Mouse (Mus musculus) telencephalon, adult 2 months (tissue): ENCODE measurements at regions not wholly inside any gene's neighbourhood (a gene's known extent, or its start where the extent isn't known, plus 50 kb on each side); places are given as distances from the start of the nearest gene placed in this dataset.

Experiments
- DNase-seq: peaks from one replicate; pipeline ENCODE4 v3.0.0-alpha.2; 2011; ENCODE audit warnings: low read depth, low spot score

DNA sequence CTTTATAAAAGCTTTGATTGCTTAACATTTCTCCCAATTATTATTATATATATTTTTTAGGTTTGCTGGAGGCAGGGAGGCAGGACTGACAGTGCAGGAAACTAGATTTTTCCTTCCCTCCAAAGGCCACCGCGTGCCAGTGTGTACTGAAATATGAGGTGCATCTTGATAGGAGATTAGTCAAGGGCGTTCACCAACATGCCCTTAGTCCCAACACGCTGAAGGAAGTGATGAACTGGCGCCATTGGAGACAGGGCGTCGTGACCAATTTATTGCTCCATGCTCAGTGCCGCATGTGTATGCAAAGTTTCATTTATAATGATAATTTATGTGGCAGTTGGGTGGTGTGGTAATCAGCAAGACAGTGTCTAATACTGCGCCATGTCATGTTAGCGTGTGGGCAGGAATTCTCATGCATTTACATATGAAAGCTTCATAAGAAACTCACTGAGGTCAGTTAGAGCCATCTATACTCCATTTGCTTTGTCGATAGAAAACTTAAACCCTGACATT lies 66.2 kb downstream of the Isl1 start:
- no peak for DNase-seq

DNA sequence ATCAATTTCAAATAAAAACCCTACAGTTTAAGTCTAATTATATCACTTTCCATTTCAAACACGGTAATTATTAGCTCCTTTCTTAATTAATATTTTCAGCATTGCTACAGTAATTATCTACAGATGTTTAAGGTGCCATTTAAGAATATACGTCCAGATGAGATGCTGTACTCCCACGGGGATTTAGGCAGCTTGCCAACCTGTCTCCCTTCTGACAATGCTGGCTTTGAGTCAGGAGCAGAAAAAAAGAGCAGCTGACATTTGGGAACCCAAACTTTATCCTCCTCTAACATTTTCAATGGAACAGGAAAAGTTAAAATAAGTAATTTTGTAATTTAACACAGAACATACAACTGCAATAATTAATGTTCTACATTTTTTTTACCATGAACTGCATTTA lies 94.4 kb downstream of the Isl1 start:
- DNase-seq: no peak

DNA sequence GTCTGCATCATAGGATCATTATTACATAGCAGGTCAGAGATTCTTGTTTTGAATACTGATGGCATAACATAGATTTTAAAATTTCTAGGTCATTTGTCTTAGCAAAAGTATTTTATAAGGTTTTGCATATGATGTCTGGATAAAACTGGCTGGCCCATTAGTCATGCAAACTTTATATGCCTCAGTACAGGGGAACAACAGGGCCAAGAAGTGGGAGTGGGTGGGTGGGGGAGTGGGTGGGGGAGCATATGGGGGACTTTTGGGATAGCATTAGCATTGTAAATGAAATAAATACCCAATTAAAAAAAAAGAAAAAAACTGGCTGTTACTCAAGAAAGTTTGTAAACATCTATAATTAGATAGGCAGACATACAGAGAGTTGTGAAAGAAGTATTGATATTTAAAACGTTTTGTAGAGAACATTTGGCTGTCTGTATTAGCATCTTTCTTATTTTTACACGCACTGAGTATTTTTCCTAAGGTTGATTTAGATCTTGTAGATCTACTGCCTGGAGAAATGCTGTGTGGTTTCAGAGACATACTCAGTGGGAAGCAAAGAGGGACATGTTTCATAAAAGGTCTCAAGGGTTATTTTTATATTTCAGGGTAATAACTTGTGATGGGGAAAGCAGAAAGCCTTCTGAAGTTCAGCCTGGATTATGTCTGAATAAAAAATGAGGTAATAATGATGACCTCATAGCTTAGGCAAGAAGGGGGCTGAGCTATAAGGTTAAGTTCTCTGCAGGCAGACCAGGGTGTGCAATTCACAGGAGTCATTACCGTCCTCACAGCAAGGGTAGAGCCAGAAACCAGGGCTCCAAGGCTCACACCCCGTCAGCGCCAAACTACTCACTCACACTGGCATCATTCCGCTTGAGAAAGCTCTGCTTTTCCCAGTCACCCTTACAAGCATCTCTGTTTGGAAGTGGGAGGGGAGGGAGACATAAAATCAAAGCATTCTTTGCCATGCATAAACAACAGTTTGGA lies 95.4 kb downstream of the Isl1 start:
- DNase-seq: no peak

DNA sequence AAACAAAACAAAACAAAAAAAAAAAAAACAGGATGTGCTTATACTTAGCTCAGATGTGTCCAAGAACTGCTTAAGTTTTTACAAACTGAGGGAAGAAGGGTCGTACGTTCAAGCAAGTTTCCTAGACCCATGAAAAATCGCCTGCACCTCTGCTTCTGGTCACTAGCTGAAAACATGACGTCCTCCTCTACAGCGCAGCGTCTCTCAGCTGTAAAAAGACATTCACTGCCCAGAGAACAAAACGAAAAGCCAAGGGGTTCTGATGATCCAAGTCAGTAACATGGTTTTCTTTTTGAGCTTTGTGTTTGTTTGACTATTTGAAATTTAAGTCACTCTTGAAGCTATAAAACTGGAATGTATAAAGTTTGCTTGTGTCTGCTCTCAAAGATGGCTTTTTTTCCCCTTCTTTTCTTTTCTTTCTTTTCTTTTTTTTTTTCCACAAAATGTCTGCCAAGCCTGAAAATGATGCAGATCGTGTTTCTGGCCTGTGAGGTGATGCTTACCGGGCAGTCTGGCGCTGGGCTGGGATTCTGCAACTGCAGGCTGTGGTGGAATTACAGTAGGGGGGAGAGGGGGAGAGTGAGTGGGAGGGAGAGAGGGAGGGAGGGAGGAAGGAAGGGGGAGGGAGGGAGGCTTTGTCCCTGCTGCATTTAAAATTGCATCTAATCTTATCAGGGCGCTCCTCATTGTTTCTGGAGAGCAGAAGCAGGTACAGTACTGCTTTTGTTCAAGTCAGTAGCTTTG lies 108.1 kb downstream of the Isl1 start:
- DNase-seq: no peak

DNA sequence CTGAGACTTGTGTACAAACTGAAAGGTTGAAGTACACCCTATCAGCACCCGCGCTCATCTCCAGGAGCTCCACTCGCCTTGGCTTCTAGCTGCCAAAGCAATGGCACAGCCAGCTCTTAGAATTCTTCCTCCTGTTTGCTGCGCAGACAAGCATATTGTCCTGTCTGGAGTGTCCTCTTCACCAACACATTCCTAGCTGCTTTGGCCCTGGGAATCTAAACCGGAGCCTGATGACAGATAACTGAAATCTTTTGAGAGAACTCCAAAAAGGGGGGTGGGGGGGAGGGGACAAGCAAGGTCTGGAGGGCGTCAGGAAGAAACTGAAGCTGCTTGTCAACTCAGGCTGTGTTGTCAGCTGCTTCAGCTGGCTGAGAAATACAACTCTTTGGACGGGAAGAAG lies 122.4 kb downstream of the Isl1 start:
- DNase-seq: no peak

DNA sequence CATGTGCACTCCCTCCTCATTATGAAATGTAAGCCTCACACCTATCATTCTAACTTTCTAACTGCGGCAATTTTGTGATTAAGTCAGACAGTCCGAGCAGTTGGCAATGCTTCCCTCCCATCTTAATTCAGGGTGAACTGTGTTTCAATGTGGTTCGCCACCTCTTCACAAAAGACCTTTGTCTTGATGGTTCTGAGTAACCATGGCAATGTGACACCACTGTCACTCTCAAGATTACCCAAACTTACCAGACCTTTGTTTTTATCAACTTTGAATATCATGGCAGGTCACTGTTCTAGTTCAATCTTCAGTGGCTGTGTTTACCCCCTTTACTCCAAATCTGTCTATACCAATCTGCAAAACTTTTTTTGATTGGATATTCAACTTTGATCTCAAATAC lies 131.7 kb downstream of the Isl1 start:
- no peak for DNase-seq

DNA sequence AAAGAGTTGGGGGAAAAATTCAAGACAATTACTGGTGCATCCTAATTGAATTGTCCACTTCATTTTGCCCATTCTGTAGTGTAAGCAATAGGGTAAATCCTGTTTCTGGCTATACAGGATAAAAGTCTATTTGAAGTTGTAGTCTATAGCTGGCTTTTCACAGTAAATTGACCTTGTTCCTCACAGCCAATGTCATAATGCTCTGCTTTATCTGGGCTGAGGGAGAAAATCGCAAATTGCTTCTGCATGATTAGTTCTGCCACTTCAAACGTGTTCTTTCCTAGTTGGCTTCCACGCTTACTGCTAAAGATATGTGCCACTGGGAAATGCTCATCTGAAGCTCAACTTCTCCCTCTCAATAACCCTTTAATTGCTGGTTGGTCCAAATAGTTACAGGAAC lies 134.5 kb downstream of the Isl1 start:
- DNase-seq: no peak

DNA sequence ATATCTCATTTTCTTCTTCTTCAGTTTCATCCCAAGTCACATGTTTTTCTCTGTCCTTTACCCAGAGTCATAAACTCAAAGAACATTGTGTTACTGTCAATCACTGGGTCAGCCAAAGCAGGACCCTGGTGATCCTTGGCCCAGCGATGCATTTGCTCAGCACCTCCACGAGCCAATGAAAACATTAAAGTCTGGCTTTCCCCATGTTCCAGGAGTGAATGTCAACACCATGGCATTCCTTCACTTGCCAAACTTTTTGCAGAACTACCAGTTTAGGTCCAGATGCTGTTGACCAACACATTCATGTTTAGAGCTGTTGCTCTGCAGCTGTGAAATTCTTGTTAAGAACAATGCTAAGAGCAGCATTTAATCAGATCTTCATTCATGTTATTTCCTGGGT lies 135.6 kb downstream of the Isl1 start:
- DNase-seq: no peak

DNA sequence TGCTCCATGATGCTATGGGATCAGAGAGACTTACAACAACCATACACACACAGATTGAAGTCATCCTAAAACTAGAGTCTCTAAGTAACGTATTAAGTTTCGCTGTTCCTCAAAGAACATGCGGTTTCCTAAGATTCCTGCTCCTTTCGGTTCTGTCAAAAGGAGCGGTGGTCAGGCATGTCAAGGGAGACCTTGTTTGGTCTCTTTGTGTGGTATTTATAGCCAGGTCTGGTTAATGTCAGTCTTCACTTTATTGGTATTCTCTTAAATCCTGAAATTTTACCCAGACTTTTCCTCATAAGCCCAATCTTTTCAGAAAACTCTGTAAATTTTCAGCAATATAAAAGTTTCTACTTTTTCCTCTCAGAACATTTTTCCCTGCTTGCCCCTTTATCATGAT lies 166.5 kb downstream of the Isl1 start:
- no peak for DNase-seq

DNA sequence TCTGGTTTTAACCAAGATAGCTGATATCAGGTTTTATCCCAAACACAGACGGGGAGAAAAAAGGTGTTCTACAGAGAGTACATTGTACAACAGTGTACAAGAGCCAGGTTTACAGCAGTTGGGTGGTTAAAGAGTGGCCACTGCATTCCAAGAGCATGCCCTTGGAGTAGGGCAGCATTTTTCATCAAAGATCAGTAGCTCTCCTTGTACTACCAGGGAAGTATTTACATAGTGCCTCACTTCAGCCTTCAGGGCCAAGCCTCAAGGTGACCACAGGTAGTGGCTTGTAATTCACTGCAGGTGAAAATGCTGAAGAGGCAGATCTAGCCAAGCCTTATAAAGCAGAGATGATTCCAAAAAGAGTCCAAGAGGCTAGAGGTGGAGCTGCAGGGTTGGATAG lies 190.8 kb downstream of the Isl1 start:
- no peak for DNase-seq

DNA sequence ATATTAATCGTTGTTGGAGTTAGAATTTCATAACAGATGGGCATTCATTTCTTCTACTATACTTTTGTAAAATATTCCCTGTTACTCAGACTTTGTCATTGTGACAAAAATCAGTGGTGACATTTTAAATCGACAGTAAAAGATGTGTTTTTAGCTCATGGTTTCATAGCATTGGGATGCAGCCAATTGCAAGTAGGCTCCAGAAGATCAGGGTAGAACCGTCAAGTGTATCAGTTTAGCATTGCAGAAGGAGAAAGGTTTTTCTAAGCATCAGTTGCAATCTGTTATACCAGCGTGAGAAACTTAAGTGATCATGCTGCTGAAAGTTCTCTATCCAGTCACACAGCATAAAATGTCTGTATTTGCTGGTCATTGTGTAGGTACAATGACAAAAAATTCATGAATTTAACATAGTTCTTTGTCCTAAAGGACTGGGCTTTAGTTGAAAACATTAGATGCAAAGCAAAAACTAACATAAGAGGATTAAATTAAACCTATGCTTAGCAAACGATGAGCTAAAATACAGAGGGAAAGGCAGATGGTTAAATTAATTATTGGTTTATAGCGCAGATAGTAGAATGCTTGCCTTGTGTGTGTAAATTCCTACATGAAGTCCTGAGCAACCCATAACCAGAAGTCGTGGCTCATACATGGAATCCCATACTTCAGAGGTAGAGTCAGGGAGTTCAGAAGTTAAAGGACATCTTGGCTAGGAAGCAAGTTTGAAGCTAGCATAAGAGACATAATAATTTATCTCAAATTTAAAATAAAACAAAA lies 198.3 kb downstream of the Isl1 start:
- peak; percentile 54 for DNase-seq

DNA sequence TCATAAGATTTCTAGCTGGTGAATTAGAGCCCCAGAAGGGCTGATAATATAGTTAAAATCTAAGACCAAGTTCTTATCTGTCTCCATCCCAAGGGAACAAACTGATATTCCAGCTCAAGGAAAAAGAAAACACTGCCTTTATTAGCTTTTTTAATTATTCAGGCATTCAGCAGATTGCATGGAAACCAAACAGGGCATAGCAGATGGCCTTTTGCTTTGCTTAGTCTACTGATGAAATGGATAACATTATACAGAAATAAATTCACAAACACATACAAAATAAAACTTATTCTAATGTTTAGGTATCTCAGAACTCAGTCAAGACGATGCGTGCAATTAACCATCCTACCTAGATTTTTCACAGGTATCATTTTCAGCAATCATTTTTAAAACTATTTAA lies 198.9 kb downstream of the Isl1 start:
- no peak for DNase-seq

DNA sequence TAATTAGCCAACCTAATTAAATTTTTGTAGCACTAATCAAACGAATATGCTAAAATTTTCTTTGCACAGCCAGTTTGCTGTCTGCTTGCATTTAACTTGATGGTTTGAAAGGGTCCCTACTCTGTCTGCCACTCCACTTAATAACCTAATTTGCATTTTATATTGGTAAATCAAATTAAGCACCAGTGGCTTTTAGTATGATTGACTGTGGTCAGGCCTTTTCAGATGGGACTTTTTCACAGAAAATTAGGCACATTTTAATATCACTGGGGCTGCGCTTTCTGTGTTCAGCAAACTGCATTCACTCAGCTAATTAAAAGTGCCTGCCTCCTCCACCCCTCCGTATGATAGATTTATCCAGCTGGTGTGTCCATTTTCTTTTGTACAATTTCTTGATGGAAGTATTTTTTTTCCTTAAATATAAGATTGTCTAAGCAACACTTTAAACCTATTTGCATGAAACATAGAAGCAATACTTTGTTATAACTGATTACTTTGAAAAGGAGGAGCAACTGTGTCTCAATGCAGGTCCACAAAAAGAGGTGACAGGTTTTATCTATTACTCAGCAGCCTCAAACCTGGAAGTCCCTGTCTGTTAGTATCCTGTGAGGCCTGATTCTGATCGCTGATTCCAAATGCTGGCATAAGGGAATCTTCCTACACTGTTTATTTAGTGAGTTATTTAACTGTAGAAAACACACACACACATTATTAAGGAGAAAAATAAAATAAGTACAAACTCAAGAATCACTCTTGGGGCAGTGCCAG lies 221.8 kb downstream of the Isl1 start:
- no peak for DNase-seq

DNA sequence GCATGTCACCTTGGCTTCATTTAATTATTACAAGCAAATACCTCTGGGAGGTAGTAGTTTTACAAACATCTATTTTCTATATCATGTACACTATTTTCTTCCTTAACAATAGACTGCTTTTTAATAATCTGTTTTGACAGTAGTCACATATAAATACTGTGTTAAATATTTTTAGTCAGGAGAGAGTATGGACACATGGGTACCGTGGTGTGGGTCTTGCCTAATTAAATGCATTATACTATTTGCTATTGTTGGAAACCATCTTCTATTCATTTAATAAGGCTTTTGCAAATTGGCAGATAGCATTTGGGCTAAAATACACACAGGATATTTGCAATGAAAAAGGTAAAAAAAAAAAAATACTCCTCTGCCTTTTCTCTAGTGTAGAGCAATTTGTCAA lies 222.3 kb downstream of the Isl1 start:
- no peak for DNase-seq

DNA sequence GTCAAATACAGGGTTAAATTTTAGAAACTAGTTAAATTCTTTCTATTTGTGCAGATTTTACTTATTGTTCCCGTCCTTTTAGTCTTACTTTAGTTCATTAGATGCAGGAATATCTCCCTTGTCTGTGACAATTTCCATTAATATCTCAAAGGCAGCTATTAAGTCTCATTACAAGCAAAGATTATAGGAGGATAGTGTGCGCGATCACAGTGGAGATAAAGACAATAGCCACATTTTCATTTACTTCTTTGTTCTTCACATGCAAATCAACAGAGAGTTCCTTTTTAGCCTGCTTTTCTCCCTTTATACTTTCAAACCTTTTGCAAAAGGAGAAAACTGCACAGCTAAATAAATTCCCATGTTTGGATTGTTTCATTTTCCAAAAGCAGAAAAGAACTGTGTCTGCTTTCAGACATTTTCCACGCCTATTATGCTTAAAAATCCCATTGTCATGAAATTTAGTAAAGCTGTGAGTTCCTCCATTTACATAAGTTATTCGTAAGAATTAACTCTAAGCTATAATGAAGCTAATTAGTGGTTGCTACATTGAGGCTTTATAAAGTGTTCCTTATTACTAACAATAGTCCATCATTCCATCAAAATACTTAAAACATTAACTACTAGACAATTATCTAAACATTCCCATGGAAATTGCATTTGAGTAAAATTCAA lies 252.4 kb downstream of the Isl1 start:
- DNase-seq: no peak

DNA sequence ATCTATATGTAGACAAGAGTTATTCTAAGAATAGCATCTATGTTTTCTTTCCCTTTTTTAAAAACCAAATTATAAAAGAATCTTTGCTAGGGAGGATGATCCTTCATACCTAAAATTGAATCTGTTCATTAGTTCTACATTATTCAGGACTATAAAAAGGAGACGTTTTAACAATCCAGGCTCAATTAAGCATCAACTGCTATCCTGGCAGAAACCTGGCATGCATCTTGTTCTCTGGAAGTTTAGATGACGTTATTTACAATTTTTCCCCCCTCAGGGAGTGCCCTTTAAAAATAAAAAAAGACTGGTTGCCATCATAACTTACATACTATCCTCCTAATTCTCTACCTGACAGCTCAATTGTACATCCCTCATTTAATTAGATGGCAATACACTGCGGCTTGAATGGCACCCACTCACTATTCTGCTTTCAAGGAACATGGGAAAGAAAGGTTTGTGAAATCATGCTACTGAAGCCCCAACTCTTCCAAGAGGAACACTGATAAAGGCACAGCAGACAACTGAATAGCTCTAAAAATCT lies 253.3 kb downstream of the Isl1 start:
- no peak for DNase-seq

DNA sequence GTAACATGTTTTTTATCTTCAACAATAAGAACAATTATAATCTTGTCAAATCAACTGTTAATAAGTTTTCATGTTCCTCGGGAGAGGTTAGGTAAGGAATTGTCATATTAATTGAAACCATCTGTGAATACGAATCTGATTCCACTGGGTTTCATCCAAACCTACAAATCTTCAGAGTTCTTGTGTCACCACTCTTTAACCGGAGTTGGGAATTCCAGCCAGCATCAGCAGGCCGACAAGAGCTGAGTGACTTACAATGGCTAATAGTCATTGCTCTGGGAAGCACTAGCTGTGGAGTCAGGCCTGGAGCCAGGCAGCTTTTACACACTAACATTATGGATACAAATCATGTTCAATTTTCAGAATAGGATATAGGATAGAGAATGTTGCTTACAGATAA lies 273.3 kb downstream of the Isl1 start:
- no peak for DNase-seq

DNA sequence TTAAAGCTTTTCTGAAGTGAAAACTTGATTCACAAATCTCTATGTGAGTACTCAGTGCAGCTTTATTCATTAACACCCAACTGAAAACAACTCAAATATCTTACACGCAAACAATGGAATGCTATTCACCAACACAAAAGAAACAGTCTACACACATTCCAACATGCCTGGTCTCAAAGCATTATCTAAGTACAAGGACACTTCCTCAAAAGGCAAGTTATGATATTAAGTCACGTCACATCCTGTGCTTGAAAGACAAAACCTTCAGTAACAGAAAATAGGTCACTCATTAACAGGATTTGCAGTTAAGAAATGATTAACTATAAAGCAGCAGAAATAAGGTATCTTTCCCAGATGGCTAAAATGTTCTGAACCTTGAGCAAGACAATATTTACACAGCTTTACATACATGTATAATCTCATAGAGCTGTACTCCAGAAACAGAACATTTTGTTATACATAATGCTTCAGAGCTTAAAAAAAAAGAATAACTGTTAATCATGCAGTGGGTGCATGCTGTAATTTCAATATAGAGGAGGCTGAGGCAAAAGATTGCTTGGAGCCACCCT lies 279.3 kb downstream of the Isl1 start:
- DNase-seq: no peak

DNA sequence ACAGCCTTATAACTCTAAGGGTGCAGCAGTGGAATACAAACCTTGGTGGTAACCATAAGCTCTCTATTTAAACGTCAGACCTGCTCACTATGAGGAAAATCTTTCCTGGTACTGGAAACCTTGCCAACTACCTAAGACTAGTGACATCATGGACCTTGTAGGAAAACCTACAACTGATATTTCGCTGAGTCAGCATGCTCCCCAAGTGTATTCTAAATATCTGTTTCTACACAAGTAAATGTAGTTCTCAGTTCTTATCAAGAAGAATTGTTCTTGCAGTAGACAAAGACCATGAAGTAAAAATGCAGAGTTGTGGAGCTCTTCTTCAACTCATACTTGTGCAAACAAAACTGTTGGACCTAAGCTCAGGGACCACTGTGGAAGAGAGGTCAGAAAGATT lies 280.9 kb downstream of the Isl1 start:
- no peak for DNase-seq

DNA sequence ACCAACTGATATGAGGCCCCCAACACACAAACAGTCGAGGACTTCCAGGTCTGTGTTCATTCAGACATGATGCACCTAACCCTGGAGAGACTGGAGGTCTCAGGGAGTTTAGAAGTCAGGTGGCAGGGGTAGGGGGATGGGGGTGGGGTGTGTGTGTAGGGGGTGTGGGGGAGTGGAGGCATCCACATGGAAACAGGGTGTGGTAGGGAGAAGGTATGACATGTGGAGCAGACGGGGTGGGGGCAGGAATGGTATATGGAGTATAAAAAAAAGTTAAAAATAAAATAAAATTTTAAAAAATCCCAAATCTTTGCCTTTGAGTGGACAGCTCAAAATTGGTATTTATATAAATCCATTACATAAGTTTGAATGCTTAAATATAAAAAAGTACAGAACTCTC lies 282.3 kb downstream of the Isl1 start:
- DNase-seq: no peak
